Mouse (Mus musculus) G1E (cell line): ENCODE measurements around the gene Hbs1l. TPM values are rescaled to one million over a fixed set of nuclear protein-coding genes. Genes with fewer than 3 reads are reported as not detected.

Experiments used
- ATAC-seq: 2 replicates; pipeline ENCODE4 v1.8.0; 2016; ENCODE audit warnings: mild to moderate bottlenecking; ENCODE audit not compliant: insufficient number of reproducible peaks, poor library complexity, low FRiP score, severe bottlenecking; ENCODE audit errors: extremely low read depth
- DNase-seq: peaks from one replicate; pipeline ENCODE4 v3.0.0; 2012; ENCODE audit warnings: low spot score
- H3K27me3 ChIP-seq: 2 replicates; pipeline ENCODE4 v1.6.1; 2012; ENCODE audit warnings: mild to moderate bottlenecking, low read length, inconsistent platforms; ENCODE audit not compliant: insufficient read depth
- H3K36me3 ChIP-seq: replicated peaks from 2 replicates; pipeline ENCODE3; 2012; ENCODE audit warnings: mild to moderate bottlenecking, inconsistent platforms
- H3K4me1 ChIP-seq: 2 replicates; pipeline ENCODE4 v1.6.1; 2012; ENCODE audit warnings: low read depth, low read length, inconsistent platforms, mixed read lengths; ENCODE audit not compliant: insufficient read depth
- H3K4me3 ChIP-seq: 2 replicates; pipeline ENCODE4 v1.5.1; 2012; ENCODE audit warnings: low read depth, mild to moderate bottlenecking, inconsistent platforms, low read length, moderate library complexity, mixed read lengths
- H3K9me3 ChIP-seq: replicated peaks from 2 replicates; pipeline ENCODE4 v1.6.1; 2012; ENCODE audit warnings: inconsistent platforms
- CTCF ChIP-seq: IDR thresholded peaks from 2 replicates; pipeline ENCODE4 v1.5.1; 2012; ENCODE audit warnings: low read depth, low read length, inconsistent platforms, mixed read lengths
- GATA1 ChIP-seq: IDR thresholded peaks from 2 replicates; pipeline ENCODE4 v1.6.1; 2012; ENCODE audit warnings: borderline replicate concordance, low read length, inconsistent platforms, mixed read lengths
- GATA2 ChIP-seq: IDR thresholded peaks from 2 replicates; pipeline ENCODE4 v1.6.1; 2012; ENCODE audit warnings: low read depth, low read length, inconsistent platforms, borderline replicate concordance
- POLR2AphosphoS5 ChIP-seq: IDR thresholded peaks from 2 replicates; pipeline ENCODE4 v1.6.1; 2012; ENCODE audit warnings: low read depth, low read length, inconsistent platforms; ENCODE audit not compliant: insufficient replicate concordance
- TAL1 ChIP-seq: conservative IDR thresholded peaks from 2 replicates; pipeline ENCODE4 v1.6.1; 2012; ENCODE audit warnings: low read depth, low read length, inconsistent platforms, mixed read lengths
- polyA plus RNA-seq: library from polyadenylated mRNA; stranded (reverse); fragments of >175 nt; gene quantifications from 2 replicates; pipeline ENCODE4 v1.2.3, GENCODE M21; 2012
- total RNA-seq, 2 experiments: library from RNA; stranded (forward) in 1 of 2; stranded (reverse) in 1 of 2; fragments of 200-1000 nt in 1 of 2; fragments of >200 nt in 1 of 2; fragmentation: Nextera tagmentation in 1 of 2; gene quantifications; 2 replicates each; pipeline ENCODE4 v1.2.3; 2014 to 2017

Gene Hbs1l
- total and polyA plus RNA-seq, 3 experiments: 132 to 153 (median 150) TPM

GRCm38 (mm10) chr10:21257244-21257643, 38.5 kb upstream of the Hbs1l start:
- Histone ChIP-seq H3K4me3 (no peak overlapping the region), H3K27me3 (no peaks in the 10 kb centered on the region), H3K4me1 (peaks cover 73% of the 10 kb centered on the region), H3K36me3 (no peaks in the 10 kb centered on the region), H3K9me3 (no peaks in the 10 kb centered on the region)
- DNase-seq: no peak
- no peak for TF ChIP-seq CTCF
- TF ChIP-seq GATA1: no peak
- TF ChIP-seq GATA2: no peak
- TF ChIP-seq POLR2AphosphoS5: no peak
- no peak for ATAC-seq

DNA sequence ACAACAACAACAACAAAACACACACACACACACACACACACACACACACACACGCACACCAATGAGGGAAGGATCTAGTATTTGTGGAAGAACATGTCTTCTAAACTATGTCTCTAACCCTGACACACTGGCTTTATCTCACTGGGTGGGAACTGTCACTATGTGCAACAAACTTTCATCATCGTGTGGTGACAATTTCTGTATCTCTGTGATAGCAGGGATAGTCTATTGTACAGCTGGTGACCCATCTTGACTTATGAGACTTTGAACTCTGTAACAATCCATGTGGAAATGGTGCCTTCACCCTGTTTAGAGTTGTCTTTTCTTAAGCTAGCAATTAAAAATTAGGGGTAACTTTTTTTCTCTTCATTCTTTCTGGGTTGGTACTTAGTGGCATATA, 36.1 kb upstream of the Hbs1l start:
- Histone ChIP-seq H3K27me3 (no peaks in the 10 kb centered on the region), H3K4me1 (peaks cover 62% of the 10 kb centered on the region), H3K4me3 (no peak overlapping the region), H3K9me3 (no peaks in the 10 kb centered on the region), H3K36me3 (no peaks in the 10 kb centered on the region)
- 0 out of 2 replicates have a peak, but pooled peaks have one; percentile 8 for TF ChIP-seq TAL1
- TF ChIP-seq POLR2AphosphoS5: no peak
- TF ChIP-seq GATA2: no peak
- ATAC-seq (no peak), DNase-seq (no peak)

DNA sequence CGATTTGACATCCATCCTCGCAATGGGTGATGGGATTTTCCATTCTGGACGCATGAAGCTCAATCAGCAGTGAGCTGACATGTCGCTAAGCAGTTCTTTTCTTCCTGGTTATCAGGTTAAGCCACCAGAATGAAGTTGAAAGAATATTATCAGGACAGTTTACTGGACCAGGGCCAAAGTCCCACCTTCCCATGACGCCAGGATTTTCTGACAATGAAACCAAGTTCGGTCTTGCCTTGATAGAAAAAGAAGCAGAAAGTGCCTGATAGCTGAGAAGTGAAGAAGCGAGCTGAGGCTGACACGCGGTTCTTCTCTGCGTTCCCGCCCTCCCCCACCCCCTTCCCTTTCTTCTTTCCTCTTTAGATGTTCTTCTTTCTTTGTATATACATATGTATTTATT, 30.6 kb upstream of the Hbs1l start:
- DNase-seq: no peak
- ATAC-seq: no peak
- Histone ChIP-seq H3K27me3 (no peaks in the 10 kb centered on the region), H3K4me3 (no peak overlapping the region), H3K9me3 (no peaks in the 10 kb centered on the region), H3K4me1 (peaks cover 72% of the 10 kb centered on the region), H3K36me3 (no peaks in the 10 kb centered on the region)
- TF ChIP-seq POLR2AphosphoS5 (no peak), GATA2 (no peak), TAL1 (no peak), GATA1 (no peak), CTCF (no peak)

DNA sequence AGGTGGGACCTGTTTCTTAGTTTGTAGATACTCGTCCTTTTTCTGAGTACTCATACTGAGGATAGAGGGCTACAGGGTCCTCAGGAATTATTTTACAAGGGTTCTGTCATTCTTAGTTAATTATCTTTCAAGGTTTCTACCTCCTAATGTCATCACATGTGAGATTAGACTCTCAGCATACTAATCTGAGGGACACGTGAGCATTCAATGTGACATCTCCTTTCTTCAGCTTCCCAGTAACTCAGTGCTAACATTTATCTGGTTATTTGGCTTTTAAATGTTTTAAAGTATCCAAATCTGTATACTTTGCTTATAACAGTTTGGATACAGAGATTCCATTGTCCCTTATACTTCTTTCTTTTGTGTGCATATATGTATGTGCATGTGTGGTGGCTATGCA, 28.3 kb upstream of the Hbs1l start:
- peaks cover 64% of the 10 kb centered on the region for H3K4me1 ChIP-seq
- DNase-seq: no peak
- H3K9me3 ChIP-seq: no peaks in the 10 kb centered on the region
- no peak for ATAC-seq
- H3K36me3 ChIP-seq: no peaks in the 10 kb centered on the region
- no peaks in the 10 kb centered on the region for H3K27me3 ChIP-seq
- no peak for TF ChIP-seq POLR2AphosphoS5
- H3K4me3 ChIP-seq: no peak overlapping the region

DNA sequence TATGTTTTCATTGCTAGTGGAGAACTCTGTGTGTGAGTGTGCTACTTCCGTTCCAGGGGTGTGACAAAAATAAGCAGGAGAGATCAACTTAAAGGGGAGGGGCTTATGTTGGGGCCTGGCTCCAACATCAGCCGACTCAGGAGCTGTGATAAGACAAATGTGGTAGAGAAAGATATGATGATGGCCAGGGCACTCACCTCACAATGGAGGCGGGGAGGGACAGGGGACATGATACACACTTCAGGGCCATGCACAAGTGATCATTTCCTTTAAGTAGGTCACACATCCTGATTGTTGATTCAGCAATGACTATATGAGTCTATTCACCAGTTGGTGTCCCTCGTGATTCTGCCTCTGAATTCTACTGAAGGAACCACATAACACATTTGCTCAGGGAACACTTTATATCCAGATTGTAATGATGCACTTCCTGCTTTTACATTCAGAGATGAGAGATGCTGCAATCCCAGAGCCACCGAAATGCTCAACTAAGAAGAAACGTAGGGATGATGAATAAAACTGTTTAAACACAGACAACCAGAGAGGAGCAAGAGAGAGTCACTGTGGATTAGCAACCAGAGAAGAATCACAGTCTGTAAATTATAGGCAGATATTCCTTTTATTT, 26.9 kb upstream of the Hbs1l start:
- Histone ChIP-seq H3K4me1 (peaks cover 60% of the 10 kb centered on the region), H3K9me3 (no peaks in the 10 kb centered on the region), H3K4me3 (peak overlapping the region; percentile 27; the same call in 1 of the 2 replicates), H3K36me3 (no peaks in the 10 kb centered on the region), H3K27me3 (no peaks in the 10 kb centered on the region)
- no peak for TF ChIP-seq POLR2AphosphoS5
- TF ChIP-seq TAL1: peak; percentile 70
- peak; percentile 98 for ATAC-seq
- peak; percentile 54 for DNase-seq

- Histone ChIP-seq H3K27me3 (no peaks in the 10 kb centered on the region), H3K9me3 (no peaks in the 10 kb centered on the region), H3K36me3 (no peaks in the 10 kb centered on the region), H3K4me3 (no peak overlapping the region), H3K4me1 (peaks cover 60% of the 10 kb centered on the region)
- DNase-seq (no peak), ATAC-seq (no peak)
- TF ChIP-seq TAL1 (no peak), CTCF (no peak), POLR2AphosphoS5 (no peak), GATA2 (no peak), GATA1 (no peak)
Measured at GRCm38 (mm10) chr10:21269920-21270319, 25.9 kb upstream of the Hbs1l start.

GRCm38 (mm10) chr10:21270905-21271304, 24.9 kb upstream of the Hbs1l start:
- no peaks in the 10 kb centered on the region for H3K36me3 ChIP-seq

More at GRCm38 (mm10) chr10:21270905-21271304, 24.9 kb upstream of the Hbs1l start:
- no peaks in the 10 kb centered on the region for H3K9me3 ChIP-seq
- TF ChIP-seq TAL1 (no peak), GATA2 (no peak), CTCF (no peak), GATA1 (no peak), POLR2AphosphoS5 (no peak)
- DNase-seq (no peak), ATAC-seq (no peak)
- H3K4me1 ChIP-seq: peaks cover 55% of the 10 kb centered on the region
- H3K27me3 ChIP-seq: no peaks in the 10 kb centered on the region
- no peak overlapping the region for H3K4me3 ChIP-seq
